Mouse (Mus musculus): Measurements from ENCODE around the gene Tmem196.
A peak's percentile ranks its signal among the peaks of the same experiment; 100 is the strongest.

Tmem196 gene

DNA sequence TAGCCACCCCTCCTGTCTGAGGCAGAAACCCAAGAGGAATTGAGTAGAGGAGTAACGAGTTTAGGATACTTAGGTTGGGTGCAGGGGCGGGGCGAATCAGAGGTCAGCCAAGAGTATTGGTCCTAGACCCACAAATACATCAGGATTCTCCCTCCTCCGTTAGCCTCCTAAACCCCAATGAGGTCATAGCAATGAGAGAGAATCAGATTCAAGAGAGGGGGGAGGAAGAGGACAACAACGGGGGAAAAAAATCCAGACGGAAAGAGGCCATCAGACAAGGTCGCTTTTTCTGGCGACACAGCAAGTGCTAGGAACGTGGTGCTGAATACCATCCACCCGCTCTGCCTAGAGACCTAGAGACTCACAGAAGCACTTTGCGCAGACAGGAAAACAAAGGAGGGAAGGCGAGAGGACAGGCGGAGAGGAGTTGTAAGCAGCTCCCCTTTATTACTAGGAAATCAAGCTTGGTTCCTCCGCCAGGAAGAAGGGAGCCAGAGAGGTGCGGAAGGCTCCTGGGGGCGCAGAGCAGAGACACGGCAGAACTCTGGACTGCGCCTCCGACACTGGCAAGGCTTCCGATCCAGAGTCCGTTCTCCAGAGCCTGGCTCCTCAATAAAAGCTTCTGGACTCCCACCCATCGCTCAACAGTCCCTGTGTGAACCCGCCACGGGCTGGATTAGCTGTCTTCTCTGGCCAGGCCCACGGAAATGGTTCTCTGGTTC is at the start of gene Tmem196:
TSS of gene Tmem196 (plus strand) at position 234 of the 722 bp plus-strand sequence.
- DNase-seq, result peak; percentile 14 to 30

DNA sequence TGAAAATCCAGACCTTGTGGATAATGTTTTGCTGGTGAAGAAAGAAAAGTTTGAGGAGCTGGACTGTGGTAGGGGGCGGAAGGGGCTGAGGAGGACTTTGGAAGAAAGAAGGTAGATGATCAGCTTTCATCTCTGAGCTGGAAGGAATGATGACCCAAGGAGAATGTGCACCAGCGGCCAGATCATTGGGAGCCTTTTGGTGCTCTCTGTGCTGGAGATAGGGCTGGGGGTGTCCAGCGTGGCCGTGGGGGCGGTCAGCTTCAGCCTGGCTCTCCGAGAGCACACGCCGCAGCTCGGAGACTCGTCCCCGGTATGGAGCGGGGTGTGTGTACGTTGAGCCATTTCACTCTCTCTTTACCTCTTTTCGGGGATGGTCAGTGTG is 680 bp downstream of the Tmem196 start:
- peak in 1 of 2 experiments; percentile 7 for DNase-seq

DNA sequence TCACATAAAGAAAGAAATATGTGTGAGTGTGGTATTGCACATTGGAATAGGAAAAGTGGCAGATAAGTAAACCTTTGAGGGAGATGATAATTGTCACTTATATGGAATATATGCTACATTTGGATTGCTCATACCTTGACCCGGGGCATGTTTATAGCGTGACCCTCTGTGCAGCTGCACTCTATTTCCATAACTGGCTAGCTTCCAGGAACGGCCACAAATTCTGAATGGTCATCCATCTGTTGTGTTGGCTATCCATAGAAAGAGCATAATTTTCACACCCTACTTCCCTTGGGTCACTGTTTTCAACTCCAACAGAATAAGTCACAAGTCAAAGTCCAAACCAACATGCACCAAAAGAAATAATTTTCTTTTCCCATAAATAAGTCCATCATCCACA is 11.4 kb downstream of the Tmem196 start:
- peak; percentile 52 to 63 for DNase-seq

DNA sequence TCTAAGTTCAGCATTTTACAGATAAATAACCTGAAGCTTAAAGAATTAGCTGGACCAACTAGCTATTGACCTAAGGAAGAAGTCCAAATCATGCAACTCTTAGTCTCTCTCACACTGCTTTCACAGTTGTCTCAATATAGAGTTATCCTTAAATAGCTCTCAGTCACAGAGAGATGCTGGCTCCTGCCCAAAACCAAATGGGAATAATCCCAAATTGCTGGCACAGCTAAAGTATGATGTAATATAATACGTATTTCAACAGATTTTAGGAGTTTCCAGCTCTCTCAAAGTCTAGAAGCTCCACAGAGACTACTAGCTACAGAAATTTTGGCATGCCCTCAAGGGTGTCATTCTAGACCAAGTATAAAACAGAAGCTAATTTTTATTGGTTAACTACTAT is 15.1 kb downstream of the Tmem196 start:
- peak; percentile 86 to 92 for DNase-seq

DNA sequence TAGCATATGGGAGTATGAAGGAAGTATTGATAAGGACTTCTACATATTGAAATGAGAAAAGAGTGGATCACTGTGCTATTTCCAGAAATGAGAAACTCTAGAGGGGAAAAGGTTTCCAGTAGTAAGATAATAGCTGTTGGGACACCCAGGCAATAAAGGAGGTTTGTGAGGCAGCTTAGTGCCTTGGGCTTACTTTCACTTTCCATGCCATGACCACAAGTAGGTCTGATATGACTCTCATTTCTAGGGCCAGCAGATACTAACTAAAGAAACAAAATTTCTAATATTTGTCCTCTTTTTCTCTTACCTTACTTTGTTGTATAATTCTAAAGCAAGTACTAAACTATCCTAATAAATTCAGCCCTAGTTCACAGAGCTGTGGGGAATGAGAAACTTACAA is 19.8 kb downstream of the Tmem196 start:
- DNase-seq, result no peak

DNA sequence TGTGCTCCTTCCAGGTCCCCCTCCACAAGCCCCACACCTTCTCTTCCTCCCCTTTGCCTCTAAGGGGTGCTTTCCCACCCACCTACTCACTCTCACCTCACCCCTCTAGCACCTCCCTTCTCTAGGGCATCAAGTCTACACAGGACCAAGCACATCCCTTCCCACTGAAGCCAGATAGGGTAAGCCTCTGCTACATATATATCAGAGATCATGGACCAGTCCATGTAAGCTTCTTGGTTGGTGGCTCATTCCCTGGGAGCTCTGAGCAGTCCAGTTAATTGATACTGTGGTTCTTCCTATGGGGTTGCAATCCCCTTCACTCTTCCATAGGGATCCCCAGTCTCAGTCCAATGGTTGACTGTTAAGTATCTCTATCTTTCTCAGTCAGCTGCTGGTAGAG is 24.4 kb downstream of the Tmem196 start:
- DNase-seq, result no peak

DNA sequence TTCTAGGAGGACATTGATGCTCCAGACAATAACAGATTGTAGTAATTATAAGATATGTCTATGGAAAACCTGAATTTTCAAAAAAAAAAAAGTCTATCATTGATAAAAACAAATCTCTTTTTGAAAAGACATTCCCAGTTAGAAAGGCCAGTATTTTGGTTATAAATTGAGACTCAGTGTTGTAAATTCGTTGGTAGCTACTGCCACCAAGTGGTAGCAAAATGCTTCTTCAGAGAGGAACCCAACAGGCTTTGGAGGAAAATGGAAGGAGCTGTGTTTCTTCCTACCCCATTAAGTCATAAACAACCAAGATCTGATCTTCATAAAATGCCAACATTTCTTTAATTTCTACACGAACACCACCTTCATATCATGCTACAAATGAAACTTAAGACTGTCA is 36.1 kb downstream of the Tmem196 start:
- peak; percentile 71 for DNase-seq

DNA sequence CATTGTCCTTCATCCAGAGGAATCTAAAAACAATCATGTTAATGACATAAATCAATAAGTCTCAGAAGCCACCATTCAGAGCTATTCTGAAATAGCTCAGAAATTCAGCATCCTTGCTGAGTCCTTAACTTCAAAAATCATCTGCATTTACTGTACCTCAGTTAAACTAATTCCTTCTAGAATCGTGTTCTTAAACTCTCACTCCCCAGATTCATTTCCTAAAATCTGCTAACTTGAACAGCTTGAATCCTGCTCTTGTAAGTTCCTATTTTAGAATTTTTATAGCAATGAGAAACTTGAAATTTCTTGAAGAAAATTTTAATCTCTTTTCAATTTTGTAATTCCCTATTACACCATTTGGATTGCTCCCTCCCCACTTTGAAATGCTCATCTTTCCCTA is 52.6 kb downstream of the Tmem196 start:
- no peak for DNase-seq

DNA sequence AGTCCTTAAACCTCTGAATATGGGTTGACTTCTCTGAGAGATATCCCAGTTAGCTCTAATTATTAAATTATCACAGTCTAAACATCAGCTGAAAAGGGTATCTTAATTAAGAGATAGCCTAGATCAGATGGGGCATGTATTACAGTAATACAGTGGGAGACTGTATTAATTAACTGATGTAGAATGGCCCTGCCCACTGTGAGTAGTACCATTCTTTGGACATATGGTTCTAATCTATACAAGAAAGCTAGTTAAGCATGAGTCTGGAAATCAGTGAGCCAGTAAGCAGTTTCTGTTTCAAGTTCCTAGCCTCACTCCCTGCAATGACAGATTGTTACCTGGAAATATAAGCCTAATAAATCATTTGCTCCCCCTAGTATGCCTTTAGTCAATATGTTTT is 58.7 kb downstream of the Tmem196 start:
- DNase-seq, result no peak

DNA sequence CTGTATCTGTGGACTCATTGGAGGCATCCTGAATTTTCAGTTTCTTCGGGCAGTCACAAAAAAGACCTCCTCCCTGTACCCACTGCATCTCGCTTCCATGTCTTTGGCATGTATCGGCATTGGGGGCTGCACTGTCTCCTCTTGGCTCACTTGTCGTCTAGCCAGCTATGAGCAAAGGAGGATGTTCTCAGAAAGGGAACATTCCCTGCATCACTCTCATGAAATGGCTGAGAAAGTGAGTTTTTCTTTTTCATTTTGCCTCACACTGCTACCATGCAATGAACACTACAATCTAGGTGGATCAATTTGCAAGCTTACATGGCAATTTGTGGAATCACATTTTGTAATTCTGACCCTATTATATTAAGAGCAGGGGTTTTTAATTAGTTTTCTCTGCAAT is 69.1 kb downstream of the Tmem196 start:
- no peak for DNase-seq

DNA sequence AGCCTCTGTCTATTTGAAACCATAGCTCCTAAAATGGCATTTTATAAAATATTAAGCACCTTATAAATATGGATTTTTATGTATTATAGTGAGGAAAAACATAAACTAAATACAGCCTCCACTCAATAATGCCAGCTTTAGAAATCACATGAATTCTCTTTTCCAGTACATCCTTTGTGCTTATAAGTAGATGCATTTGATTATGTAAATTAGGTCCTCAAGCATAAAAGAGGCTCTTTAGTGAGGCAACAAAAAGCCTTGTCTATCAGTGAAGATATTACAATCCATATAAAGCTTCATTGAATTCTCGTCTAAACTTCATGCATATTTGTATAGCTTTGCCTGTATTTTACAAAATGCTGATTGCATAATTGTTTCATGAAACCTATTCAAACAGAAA is 69.6 kb downstream of the Tmem196 start:
- no peak for DNase-seq

DNA sequence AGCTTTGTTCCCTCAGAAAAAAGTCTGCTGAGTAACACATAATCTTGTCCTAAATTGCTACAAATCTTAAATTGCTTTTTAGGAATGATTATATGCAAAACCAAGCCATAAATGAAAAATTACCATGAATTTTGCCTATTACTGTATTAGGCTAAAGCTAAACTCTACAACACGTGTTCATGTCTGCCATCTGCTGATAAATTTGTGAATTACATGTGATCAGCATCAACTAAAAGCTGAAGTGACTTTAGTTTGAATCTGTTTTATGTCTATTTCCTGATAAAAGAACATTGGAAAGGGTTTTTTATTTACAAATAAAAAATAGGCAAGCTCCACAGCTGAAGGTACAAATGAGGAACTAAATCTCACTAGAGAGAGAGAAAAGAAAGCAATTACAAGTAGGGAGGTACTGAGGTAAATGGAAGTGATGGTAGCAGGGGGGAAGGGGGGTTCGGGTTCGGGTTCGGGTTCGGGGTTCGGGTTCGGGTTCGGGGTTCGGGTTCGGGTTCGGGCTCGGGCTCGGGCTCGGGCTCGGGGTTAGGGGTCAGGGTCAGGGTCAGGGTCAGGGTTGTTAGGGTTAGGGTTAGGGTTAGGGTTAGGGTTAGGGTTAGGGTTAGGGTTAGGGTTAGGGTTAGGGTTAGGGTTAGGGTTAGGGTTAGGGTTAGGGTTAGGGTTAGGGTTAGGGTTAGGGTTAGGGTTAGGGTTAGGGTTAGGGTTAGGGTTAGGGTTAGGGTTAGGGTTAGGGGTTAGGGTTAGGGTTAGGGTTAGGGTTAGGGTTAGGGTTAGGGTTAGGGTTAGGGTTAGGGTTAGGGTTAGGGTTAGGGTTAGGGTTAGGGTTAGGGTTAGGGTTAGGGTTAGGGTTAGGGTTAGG is 82.7 kb downstream of the Tmem196 start:
- DNase-seq, result peak; percentile 40 to 49

Measured in cerebellum, postnatal 14 days (tissue).